Mouse (Mus musculus): ENCODE results near the gene Aldh1a1.

GRCm38 (mm10) chr19:20547025-20547424, 54.5 kb downstream of the Aldh1a1 start:
- TF ChIP-seq CTCF (conservative IDR thresholded peaks at IDR 0.05; ENCODE audit: insufficient read depth, insufficient read length, low read depth, low read length) (no peak), POLR2A (IDR thresholded peaks at IDR 0.05; ENCODE audit: low read depth, low read length) (no peak)

Measured in kidney, adult 2 months (tissue).